Mouse (Mus musculus) layer of hippocampus, adult 18-20 months (tissue): Measurements from ENCODE around the gene Serpini2. TPM values are rescaled to one million over a fixed set of nuclear protein-coding genes. Genes with fewer than 3 reads are reported as not detected.
A peak's percentile ranks its signal among the peaks of the same experiment; 100 is the strongest.
"Not testable (repeated sequence)": the region's sequence is repeated elsewhere in the genome, so short reads cannot be mapped to it uniquely, and the experiment has no call there.

Source experiments
- DNase-seq, 2 experiments: peaks; one replicate each; pipeline ENCODE4 v3.0.0; 2022; ENCODE audit warnings: low spot score in 2 of 2
- long read RNA-seq: library from polyadenylated mRNA; stranded (forward); transcript quantifications from one replicate; pipeline ENCODE4 v2.0.0, GENCODE M21; 2021
- total RNA-seq, 2 experiments: library from RNA; stranded (reverse); gene quantifications; 2 replicates each; pipeline ENCODE4 v1.2.3; 2021

Gene Serpini2
- not detected for total RNA-seq
- long read RNA-seq: 0 reads

DNA sequence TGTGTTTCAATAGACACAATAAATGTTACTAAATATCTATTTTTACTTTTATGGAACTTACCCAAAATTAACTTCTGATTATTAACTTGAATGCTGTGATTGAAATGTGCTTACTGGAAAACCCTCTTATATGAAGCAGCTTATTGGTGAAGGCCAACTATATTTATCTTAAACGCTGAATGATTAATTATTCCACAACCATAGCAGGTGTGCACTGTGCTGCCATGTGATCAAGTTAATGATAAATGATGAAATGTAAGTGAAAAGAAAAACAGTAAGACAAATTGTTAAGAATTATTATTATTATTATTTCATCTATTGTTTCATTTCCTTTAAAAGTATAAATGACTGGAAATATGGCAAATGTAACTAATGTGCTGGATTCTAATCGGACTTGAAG lies at the start of gene Serpini2:
Gene Serpini2 (minus strand): TSS at position 101 of the 400 bp plus-strand sequence.
- no peak for DNase-seq

DNA sequence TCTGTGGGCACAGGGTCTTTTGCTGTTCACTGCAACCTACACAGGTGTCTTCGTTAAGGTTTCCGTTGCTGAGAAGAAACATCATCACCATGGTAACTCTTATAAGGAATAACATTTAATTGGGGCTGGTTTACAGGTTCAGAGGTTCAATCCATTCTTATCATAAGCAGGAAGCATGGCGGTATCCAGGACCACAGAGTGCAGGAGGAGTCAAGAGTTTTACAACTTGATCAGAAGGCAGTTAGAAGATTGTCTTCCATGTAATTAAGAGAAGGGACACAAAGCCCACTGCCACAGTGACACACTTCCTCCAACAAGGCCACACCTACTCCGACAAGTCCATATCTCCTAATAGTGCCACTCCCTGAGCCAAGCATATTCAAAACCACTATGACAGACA lies 39.0 kb upstream of the Serpini2 start:
- DNase-seq: no peak

DNA sequence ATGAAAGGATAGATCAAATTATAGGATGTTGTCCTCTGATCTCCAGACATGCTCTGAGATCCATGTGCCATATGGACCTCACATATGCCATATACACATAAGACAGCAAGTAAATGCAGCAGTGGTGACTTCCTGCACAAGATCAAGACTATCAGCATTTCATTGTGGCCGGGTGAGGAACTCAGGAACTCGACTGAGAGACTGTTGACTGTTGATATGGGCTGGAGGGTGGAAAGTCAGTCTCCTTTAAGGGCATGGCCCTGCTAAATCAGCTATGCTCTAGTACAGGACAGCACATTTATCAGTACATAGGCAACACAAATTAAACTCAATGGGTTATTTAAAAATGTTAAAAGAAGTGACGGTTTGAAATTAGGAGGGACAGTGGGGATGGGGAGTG lies 38.4 kb upstream of the Serpini2 start:
- no peak for DNase-seq

DNA sequence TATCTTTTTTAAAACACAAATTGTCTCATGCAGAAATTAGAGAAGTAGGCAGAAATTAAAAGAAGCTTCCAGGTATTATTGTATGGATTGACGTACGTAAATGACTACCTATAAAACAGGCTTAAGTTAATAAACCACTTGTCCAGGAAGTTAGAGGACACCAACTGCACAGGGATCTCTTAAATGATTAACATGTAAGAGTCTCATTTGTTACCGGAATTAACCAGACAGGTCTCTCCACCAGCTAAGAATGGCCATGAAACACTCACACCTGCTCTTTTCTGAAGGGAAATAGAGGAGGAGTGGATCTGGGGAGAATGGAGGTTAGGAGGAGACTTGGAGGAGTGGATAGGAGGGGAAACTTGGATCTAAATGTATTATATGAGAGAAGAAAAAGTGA lies 35.7 kb upstream of the Serpini2 start:
- DNase-seq: no peak

DNA sequence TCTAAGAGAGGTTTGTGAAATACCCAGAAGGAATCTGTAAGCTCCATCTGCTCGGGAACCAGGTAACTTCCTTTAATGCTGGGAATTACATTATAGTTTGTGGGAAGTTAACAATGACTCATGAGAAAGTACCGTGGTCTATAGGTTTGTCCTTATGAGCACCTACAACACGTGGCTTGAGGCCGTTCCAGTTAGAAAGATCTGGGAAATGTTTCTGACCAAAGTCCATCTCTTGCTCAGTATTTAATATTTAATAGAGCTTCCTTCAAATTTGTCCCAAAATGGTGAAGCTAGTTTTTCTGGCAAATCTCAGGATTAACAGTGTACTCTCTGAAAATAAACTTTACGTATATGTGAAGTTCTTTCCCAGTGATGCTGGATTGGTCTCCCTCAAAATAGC lies 34.7 kb upstream of the Serpini2 start:
- no peak for DNase-seq

DNA sequence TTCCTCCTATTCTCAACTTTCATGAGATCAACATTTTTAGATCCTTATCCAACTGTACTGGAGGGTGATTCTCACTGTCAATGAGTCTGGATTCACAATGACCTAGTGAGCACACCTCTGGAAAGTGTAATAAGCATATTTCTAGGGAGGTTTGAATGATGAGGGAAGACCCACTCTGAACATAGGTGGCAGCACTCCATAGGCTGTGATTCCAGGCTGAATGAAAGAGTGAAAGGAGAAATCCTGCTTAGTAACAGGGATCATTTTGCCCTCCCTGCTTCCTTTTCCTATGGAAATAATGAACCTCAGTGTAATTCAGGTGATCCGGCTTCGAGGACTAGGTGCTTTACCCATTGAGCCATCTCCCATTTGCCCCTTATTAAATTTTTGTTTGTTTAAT lies 31.2 kb upstream of the Serpini2 start:
- no peak for DNase-seq

DNA sequence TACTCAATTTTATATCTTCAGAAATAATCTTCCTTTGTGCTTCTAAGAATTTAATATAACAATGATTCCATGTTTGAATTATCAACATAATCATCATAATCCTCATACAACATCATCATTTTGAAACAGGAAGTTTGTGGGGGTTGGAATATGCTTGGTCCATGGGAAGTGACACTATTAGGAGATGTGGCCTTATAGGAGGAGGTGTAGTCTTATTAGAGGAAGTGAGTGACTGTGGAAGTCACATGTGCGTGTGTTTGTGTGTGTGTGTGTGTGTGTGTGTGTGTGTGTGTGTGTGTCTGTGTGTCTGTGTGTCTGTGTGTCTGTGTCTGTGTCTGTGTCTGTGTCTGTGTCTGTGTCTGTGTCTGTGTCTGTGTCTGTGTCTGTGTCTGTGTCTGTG lies 29.6 kb upstream of the Serpini2 start:
- not testable (repeated sequence) for DNase-seq

DNA sequence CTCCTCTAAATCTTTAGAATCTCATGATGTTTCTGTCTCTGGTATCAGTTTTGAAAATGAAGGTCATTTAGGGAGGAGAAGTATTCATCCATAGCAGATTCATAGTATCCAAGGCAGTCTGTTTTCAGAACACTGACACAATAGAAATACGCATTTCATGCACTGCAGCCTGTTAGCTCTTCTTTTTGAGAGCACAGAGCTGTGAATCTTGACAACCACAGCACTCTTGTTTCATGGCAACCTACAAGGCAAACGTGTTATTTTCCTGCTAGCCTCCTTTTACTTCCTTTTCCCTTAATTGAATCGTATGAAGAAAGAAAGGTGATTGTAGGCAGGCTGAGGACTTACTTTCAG lies 27.9 kb upstream of the Serpini2 start:
- DNase-seq: no peak

DNA sequence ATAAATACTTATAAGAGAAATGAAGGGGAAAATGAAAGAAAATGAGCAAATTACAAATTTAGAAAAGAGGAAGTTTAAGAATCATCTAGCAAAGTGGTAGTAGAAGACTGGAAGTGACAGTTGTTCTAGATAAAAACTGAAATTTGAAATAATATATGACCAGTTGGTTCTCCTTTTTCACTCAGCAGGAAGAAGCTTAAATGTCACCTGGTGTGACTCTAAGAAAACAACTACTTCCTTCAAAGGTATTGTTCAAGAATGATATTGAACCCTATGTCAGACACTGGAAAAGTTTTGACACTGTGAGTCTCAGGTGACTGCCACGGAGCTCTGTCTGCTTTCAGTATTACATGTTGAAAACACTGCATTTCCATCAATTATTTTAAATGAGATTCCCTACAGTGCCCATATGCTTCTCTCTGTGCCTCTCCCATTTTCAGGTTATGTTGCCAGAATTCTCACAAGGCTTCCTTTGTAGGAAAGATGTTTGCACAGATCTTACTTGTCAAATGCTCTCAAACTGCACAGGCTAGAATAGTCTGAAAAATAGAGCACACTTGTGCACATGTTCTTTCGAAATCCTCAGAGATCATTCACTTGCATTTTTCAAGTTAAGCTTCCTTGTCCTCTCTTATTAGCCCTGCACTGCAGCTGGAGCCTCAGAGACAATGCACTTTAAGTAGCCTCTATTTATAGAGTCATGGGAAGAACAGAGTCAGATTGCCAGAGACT lies 27.3 kb upstream of the Serpini2 start:
- DNase-seq: peak in 1 of 2 experiments; percentile 11

DNA sequence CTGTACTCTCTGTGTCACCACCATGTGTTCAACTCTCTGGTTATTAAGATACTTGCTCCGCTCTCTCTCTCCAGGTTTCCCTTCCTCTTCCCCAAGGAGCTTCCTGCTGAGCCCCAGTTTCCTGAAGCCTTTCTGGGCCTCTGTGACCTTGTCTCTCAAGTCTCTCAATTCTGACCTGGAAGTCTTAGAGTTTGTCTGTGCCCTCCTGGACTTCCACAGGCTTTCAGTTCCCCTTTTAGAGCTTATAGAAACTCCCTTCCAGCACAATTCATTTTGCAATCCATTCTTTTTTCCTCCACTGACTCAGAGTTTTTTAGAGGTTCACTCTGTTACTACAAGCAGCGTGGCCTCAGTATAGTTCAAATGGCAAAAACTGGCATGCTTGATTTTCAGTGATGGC lies 23.4 kb upstream of the Serpini2 start:
- DNase-seq: no peak

DNA sequence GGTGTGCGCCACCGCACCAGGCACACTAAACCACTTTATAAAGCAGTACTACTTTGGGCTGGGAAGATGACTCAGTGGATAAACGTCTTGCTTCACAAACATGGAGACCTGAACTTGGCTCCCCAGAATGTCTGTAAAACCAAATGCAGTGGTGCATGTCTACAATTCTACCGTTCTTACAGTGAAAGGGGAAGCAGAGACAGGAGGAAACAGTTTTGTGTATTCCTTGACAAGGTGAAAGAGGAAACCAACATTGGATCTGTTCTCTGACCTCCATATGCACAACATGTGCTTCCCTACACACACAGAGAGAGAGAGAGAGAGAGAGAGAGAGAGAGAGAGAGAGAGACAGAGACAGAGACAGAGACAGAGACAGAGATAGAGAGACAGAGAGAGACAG lies 7.6 kb upstream of the Serpini2 start:
- DNase-seq: no peak

DNA sequence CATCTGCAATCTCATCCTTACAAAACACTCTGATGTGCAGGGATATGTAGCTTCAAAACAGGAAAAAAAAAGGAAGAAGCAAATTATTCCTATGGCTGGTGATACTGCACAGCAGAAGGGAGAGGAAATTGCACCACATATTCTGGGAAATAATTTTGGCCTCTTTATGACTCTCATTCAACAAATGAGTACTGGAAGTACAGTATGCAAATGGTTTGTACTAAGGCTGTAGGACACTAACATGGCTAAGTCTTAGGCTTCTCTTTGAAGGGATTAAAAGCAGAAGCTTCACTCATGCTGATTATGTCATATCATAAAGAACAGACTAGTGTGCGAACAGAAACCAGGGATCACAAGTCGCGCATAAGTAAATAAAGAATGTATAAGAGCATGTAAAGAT lies 6.6 kb upstream of the Serpini2 start:
- DNase-seq: no peak

DNA sequence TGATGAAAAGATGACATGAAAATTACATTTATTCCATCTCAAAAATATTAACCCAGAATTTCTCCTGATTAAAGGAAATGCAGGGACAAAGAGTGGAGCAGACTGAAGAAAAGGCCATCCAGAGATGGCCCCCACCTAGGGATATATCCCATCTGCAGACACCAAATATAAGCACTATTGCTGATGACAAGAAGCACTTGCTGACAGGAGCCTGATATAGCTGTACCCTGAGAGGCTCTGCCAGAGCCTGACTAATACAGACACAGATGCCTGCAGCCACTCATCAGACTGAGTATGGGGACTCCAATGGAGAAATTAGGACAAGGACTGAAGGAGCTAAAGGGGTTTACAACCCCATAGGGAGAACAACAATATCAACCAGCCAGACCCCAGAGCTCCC lies 5.2 kb upstream of the Serpini2 start:
- no peak for DNase-seq

DNA sequence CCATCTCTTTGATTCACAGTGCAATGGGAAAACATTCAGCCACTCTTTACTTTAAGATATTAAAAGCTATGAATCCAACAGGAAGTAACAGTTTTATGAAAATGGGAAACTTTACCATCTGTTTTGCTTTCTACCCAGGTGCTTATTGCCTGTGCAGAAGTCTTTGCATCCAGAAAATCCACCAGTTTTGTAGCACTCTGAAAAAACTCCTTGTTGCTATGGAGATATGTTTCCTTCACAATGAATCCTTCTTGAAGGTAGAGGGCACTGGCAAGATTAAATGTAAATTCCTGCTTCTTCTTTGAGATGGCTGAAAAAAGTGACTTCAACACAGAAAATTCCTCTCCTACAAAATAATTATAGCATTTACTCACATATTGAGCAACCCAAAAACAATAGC lies 10.5 kb downstream of the Serpini2 start:
- peak in 1 of 2 experiments; percentile 5 for DNase-seq

DNA sequence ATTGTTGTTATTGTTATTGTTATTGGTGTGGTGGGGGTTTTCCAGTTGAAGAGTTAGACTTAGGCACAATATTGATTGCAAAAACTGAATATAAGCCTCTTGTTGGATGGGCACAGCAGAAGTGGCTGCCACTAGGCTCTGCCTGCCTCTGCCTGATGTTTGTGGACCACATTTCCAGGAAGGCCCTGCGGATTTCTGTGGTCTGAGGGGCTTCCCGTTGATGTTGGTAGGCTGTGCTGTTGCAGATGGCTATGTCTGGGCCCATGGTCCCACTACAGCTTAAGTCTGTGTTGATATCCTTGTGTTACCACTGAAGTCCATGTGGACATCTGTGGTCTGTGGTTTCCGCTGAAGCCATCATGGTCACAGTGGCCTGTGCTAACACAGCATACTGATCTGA lies 50.2 kb downstream of the Serpini2 start:
- DNase-seq: no peak

DNA sequence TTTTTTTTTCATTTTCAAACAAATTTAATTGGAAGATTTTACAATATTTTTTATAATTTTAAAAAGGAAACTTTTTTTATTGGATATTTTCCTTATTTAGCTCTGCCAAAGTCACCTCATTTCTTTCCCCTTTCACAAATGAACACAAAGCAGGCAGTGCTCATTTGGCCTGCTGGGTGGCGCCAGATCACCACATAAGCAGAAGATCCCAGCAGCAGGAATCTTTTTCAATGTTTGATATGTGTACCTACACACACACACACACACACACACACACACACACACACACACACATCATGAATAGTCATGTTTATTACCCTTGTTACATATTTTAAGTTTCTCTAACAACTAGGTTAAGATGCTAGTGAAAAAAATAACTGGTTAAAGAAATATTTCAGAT lies 50.7 kb downstream of the Serpini2 start:
- DNase-seq: peak; percentile 29 to 77

DNA sequence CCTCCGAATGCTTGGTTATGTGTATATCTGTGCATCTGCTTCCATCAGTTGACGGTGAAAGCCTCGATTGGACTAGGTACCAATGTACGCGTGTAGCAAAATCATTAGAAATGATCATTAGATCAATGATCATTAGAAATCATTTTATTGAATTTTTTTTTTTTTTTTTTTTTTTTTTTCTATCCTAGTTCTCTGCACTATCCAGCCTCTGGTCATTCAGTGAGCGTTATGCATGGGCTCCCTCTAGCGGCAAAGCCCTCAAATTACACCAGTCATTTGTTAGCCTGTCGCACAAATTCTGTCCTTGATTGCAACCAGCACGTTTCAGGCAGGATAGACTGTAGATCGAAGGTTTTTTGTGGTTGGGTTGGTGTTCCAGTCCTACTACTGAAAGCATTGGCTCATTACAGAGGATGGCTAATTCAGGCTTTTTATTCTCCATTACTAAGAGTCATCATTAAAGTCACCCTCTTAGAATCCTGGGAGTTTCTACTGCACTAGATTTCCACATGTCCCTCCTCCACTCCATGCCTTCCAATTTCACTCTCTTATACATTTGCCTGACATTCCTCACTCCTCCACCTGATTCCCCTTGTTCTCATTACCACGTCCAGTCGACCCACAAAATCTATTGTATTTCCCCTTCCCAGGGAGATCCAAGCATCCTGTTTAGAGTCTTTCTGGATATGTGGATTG lies 66.9 kb downstream of the Serpini2 start:
- peak; percentile 37 to 66 for DNase-seq

Other genes starting within 250 kb of the Serpini2 start
- gene Zbbx, start 105.0 kb downstream of the Serpini2 start, total RNA-seq: 1 to 10 TPM; 3.4 to 5.5 TPM
- gene Wdr49, start 212.1 kb upstream of the Serpini2 start, total RNA-seq: 1 to 10 TPM in 1 of 2 experiments, under 1 TPM in 1; 0.68 to 1.4 TPM